Mouse (Mus musculus): ENCODE measurements around the gene Spsb3. TPM values are rescaled to one million over a fixed set of nuclear protein-coding genes. Genes with fewer than 3 reads are reported as not detected.
A peak's percentile ranks its signal among the peaks of the same experiment; 100 is the strongest.

Spsb3 gene
- polyA plus RNA-seq, 1 experiment: 9.2 TPM

DNA sequence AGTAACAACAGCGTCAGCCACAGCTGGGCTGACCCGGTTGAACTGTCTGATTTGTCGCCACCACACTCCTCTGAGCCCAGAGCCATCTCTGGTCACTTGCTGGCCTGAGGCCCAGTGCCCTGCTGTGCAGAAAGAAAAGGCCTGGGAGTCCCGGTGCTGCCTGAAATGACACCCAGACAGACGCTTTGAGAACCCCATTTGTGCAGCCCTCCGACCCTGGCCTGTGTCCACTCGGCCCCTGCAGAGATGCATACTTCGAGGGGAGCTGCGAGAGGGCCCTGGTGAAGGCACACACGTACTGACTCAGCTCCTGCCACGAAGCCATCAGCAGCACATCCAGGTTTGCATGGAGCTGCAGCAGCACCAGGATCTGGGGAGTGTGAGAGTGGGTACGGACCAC, 6.3 kb downstream of the Spsb3 start:
- Histone ChIP-seq H3K27me3 (ENCODE audit: control insufficient read depth) (no peaks in the 10 kb centered on the region), H3K9me3 (ENCODE audit: control insufficient read depth, low read length) (no peaks in the 10 kb centered on the region), H3K36me3 (ENCODE audit: control insufficient read depth) (peaks cover 81% of the 10 kb centered on the region), H3K4me3 (replicated peaks) (peak overlapping the region; percentile 1), H3K4me1 (ENCODE audit: control insufficient read depth) (peaks cover 78% of the 10 kb centered on the region)
- no peak for TF ChIP-seq TAL1 (IDR thresholded peaks at IDR 0.05; ENCODE audit: low read length)
- TF ChIP-seq GATA1 (IDR thresholded peaks at IDR 0.05; ENCODE audit: low read length): no peak

DNA sequence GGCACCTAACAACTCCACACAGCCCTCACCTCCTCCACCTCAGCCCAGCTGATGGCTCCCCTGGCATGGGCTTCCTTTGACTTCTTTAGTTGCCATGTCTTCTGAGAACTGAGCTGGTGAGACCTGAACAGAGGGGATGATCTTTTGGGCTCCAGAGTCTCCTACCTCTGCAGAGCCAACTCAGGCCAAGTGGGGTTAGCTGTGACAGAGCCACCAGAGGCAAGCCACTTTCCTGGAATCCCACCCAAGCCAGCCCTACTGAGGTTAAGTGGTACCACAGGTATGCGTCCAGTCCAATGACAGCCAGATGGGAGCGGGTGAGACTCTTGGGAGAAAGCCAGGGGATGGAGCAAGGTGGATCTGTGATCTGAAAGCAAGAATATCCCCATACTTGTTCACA, 6.8 kb downstream of the Spsb3 start:
- H3K9me3 ChIP-seq (ENCODE audit: control insufficient read depth, low read length): no peaks in the 10 kb centered on the region
- H3K36me3 ChIP-seq (ENCODE audit: control insufficient read depth): peaks cover 81% of the 10 kb centered on the region
- no peaks in the 10 kb centered on the region for H3K27me3 ChIP-seq (ENCODE audit: control insufficient read depth)
- TF ChIP-seq GATA1 (IDR thresholded peaks at IDR 0.05; ENCODE audit: low read length) (no peak), TAL1 (IDR thresholded peaks at IDR 0.05; ENCODE audit: low read length) (no peak)
- H3K4me3 ChIP-seq (replicated peaks): peak overlapping the region; percentile 64
- peaks cover 79% of the 10 kb centered on the region for H3K4me1 ChIP-seq (ENCODE audit: control insufficient read depth)

DNA sequence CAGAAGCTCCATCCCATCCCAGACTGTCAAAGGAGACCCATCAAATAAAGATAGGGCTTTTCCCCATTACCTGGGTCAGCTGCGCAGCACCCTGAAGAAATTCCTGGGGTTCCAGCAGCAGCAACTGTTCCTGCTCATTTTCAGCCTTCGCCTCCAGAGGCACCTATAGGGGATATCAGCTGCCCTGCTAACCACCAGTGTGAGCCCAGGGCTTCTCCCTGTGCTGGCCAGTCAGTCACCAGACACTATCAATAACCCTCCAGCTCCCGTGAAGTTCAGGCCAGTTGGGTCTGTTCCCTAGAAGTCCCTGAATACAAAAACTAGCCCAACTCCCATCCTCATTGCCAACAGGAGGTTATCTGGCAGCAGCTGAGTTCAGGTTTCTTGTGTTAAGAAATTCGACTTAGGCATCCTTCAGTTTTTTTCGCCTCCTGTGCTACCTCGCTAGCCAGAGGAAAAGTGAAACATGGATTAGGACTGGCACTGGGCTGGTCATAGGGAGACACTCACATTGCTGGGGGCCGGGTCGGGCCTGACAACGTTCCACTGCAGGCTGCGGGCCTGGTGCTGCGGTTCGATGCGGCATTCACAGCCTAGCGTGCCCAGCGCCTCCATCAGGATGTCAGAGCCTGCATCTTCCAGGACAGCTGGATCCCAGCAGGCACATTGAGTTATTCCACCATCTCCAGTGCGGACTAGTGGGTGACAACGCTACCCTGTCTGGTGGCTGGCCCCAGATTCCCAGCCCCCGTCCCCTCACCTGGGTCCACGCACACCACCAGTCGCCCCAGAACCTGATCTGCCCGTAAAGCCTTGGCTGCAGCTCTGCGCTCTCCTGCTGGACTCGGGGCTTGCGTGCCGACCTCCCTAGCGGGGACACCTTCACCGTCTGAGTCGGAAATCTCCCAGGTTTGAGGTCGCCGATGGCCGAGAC, 7.9 kb downstream of the Spsb3 start:
- Histone ChIP-seq H3K4me3 (replicated peaks) (peak overlapping the region; percentile 64), H3K27me3 (ENCODE audit: control insufficient read depth) (no peaks in the 10 kb centered on the region), H3K4me1 (ENCODE audit: control insufficient read depth) (peaks cover 81% of the 10 kb centered on the region), H3K36me3 (ENCODE audit: control insufficient read depth) (peaks cover 81% of the 10 kb centered on the region), H3K9me3 (ENCODE audit: control insufficient read depth, low read length) (no peaks in the 10 kb centered on the region)
- TF ChIP-seq TAL1 (IDR thresholded peaks at IDR 0.05; ENCODE audit: low read length) (no peak), GATA1 (IDR thresholded peaks at IDR 0.05; ENCODE audit: low read length) (no peak)

DNA sequence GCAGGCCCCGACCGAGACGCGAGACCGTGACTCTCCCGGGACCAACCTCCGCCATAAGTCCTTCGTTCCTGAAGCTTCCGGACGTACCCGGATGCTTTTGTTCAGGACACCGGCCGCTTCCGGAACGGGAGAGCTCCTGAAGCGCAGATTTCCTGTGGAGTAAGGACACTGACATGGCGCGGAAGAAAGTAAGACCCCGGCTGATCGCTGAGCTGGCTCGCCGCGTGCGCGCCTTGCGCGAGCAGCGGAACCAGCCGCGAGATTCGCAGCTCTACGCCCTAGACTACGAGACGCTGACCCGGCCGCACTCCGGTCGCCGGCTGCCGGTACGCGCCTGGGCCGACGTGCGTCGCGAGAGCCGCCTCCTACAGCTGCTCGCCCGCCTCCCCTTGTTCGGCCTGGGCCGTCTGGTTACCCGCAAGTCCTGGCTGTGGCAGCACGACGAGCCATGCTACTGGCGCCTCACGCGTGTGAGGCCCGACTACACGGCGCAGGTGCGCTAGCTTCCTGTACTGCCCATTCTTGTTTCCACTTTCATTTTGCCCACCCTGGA, 8.6 kb downstream of the Spsb3 start, which contains the start of the genes Eme2 and Mrps34:
Gene Eme2 (minus strand): TSS at position 93 of the 553 bp plus-strand sequence.
Gene Mrps34 (plus strand): TSS at position 122 of the 553 bp plus-strand sequence.
- TF ChIP-seq GATA1 (IDR thresholded peaks at IDR 0.05; ENCODE audit: low read length) (no peak), TAL1 (IDR thresholded peaks at IDR 0.05; ENCODE audit: low read length) (no peak)
- H3K4me1 ChIP-seq (ENCODE audit: control insufficient read depth): peaks cover 79% of the 10 kb centered on the region
- peaks cover 81% of the 10 kb centered on the region for H3K36me3 ChIP-seq (ENCODE audit: control insufficient read depth)
- H3K4me3 ChIP-seq (replicated peaks): peak within 1 kb of the TSS; percentile 64
- no peaks in the 10 kb centered on the region for H3K9me3 ChIP-seq (ENCODE audit: control insufficient read depth, low read length)
- H3K27me3 ChIP-seq (ENCODE audit: control insufficient read depth): no peaks in the 10 kb centered on the region

DNA sequence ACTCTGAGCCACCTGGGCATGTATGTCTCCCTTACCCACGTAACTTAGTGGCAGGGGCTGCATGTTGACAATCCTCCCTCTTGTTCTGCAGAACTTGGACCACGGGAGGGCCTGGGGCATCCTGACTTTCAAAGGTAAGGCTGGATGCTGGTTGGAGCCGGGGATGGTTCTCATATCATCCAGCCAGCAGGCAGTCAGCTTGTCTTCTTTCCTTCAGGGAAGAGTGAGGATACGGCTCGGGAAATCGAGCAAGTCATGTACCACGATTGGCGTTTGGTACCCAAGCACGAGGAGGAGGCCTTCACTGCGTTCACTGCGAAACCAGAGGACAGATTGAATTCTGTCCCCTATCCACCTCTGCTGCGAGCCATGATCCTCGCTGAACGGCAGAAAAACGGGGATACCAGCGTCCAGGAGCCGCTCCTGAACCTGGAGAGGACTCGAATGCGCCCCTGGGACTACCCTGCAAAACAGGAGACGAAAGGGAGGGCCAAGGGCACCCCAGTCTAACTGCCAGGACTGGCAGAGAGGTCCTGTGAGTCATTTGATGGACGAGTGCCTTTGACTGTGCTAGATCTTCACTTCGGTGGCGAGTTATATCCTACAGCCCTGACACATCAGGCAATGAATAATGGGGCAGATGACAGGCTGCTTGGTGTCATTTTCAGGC, 9.3 kb downstream of the Spsb3 start:
- peaks cover 81% of the 10 kb centered on the region for H3K36me3 ChIP-seq (ENCODE audit: control insufficient read depth)
- peaks cover 79% of the 10 kb centered on the region for H3K4me1 ChIP-seq (ENCODE audit: control insufficient read depth)
- TF ChIP-seq TAL1 (IDR thresholded peaks at IDR 0.05; ENCODE audit: low read length) (no peak), GATA1 (IDR thresholded peaks at IDR 0.05; ENCODE audit: low read length) (no peak)
- no peaks in the 10 kb centered on the region for H3K27me3 ChIP-seq (ENCODE audit: control insufficient read depth)
- no peaks in the 10 kb centered on the region for H3K9me3 ChIP-seq (ENCODE audit: control insufficient read depth, low read length)
- H3K4me3 ChIP-seq (replicated peaks): peak overlapping the region; percentile 64

DNA sequence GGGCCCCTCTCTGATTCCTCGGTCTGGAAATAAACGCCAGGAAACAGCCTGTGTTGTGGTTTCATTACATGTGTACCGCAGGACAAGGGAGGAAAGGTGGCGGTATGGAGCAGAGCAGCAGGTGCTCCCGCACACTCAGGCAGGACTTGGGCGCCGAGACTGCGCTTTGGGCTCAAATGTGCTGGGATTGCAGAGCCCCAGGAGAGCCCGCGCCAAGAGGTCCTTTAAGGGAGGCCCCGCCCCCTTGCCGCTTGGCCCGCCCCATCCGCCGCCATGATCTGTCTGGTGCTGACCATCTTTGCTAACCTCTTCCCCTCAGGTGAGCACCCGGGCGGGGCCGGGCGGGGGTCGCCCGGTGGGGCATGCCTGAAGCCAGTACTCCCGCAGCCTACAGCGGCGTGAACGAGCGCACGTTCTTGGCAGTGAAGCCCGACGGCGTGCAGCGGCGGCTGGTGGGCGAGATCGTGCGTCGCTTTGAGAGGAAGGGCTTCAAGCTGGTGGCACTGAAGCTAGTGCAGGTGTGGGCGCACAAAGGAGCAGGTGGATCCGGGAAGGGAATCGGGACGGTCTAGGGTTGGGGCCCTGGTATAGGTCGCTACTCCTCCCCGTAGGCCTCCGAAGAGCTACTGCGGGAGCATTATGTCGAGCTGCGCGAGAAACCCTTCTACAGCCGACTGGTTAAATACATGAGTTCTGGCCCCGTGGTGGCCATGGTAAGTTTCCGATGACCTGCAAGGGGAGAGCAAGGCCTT, 10.0 kb downstream of the Spsb3 start, which contains the start of gene Nme3:
Gene Nme3 (plus strand): TSS at position 260 of the 752 bp plus-strand sequence.
- TF ChIP-seq GATA1 (IDR thresholded peaks at IDR 0.05; ENCODE audit: low read length) (no peak), TAL1 (IDR thresholded peaks at IDR 0.05; ENCODE audit: low read length) (no peak)
- Histone ChIP-seq H3K27me3 (ENCODE audit: control insufficient read depth) (no peaks in the 10 kb centered on the region), H3K9me3 (ENCODE audit: control insufficient read depth, low read length) (no peaks in the 10 kb centered on the region), H3K4me3 (replicated peaks) (peak within 1 kb of the TSS; percentile 64), H3K36me3 (ENCODE audit: control insufficient read depth) (peaks cover 81% of the 10 kb centered on the region), H3K4me1 (ENCODE audit: control insufficient read depth) (peaks cover 83% of the 10 kb centered on the region)

DNA sequence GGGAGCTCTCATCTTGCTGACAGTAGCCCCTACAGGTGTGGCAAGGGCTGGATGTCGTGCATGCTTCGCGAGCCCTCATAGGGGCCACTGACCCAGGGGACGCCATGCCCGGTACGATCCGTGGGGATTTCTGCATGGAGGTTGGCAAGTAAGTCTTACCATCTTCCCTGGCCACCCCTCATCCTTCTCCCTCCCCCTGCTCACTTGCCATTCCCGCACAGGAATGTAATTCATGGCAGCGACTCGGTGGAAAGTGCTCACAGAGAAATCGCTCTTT, 10.5 kb downstream of the Spsb3 start:
- Histone ChIP-seq H3K36me3 (ENCODE audit: control insufficient read depth) (peaks cover 81% of the 10 kb centered on the region), H3K27me3 (ENCODE audit: control insufficient read depth) (no peaks in the 10 kb centered on the region), H3K4me1 (ENCODE audit: control insufficient read depth) (peaks cover 88% of the 10 kb centered on the region), H3K4me3 (replicated peaks) (peak overlapping the region; percentile 64), H3K9me3 (ENCODE audit: control insufficient read depth, low read length) (no peaks in the 10 kb centered on the region)
- TF ChIP-seq TAL1 (IDR thresholded peaks at IDR 0.05; ENCODE audit: low read length) (no peak), GATA1 (IDR thresholded peaks at IDR 0.05; ENCODE audit: low read length) (no peak)

DNA sequence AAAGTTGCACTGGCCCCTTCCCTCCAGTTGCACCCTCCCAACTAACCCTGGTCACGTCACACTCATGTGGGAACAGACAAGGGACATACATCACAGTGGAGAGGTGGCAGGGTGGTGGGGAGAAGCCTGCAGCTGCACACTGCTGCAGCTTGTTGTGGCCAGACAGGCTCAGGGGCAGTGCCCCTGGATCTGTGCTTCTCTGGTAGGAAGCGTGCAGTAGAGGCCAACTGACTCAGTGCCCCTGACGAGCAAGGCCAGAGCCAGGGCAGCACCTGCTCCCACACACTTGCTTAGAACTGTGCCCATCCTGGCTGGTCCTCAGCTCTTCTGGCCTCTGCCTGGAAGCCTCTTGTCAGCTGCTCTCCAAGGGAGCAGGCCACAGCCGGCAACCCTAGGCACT, 11.2 kb downstream of the Spsb3 start:
- no peak for TF ChIP-seq GATA1 (IDR thresholded peaks at IDR 0.05; ENCODE audit: low read length)
- no peak for TF ChIP-seq TAL1 (IDR thresholded peaks at IDR 0.05; ENCODE audit: low read length)
- H3K27me3 ChIP-seq (ENCODE audit: control insufficient read depth): no peaks in the 10 kb centered on the region
- peak overlapping the region; percentile 64 for H3K4me3 ChIP-seq (replicated peaks)
- peaks cover 90% of the 10 kb centered on the region for H3K4me1 ChIP-seq (ENCODE audit: control insufficient read depth)
- H3K36me3 ChIP-seq (ENCODE audit: control insufficient read depth): peaks cover 81% of the 10 kb centered on the region
- no peaks in the 10 kb centered on the region for H3K9me3 ChIP-seq (ENCODE audit: control insufficient read depth, low read length)
